Mouse (Mus musculus) forebrain, embryonic 14.5 days (tissue): ENCODE results near the gene Lrrc4. TPM values are rescaled to one million over a fixed set of nuclear protein-coding genes. Genes with fewer than 3 reads are reported as not detected.

Experiments used
- ATAC-seq: fragments of 200-750 bp; cut with Nextera tagmentation; 2 replicates; pipeline ENCODE4 v1.8.0; 2017; ENCODE audit warnings: mild to moderate bottlenecking, moderate library complexity
- DNase-seq: peaks from one replicate; pipeline ENCODE4 v3.0.0-alpha.2; 2015; ENCODE audit warnings: low spot score
- H3K27ac ChIP-seq: fragments of 300-500 bp; sonication (generic); 2 replicates; pipeline ENCODE4 v1.5.1; 2014; ENCODE audit warnings: low read depth, mild to moderate bottlenecking, control low read depth, low read length, moderate library complexity
- H3K27me3 ChIP-seq: fragments of 300-500 bp; sonication (generic); replicated peaks from 2 replicates; pipeline ENCODE4 v1.6.1; 2014; ENCODE audit warnings: low read length, control low read depth, mixed read lengths; ENCODE audit not compliant: control insufficient read depth, insufficient read depth
- H3K36me3 ChIP-seq: fragments of 300-500 bp; sonication (generic); 2 replicates; pipeline ENCODE4 v1.6.1; 2014; ENCODE audit warnings: low read length, control low read depth; ENCODE audit not compliant: control insufficient read depth, insufficient read depth
- H3K4me1 ChIP-seq: fragments of 300-500 bp; sonication (generic); 2 replicates; pipeline ENCODE4 v1.6.1; 2014; ENCODE audit warnings: antibody characterized with exemption, low read length, control low read depth; ENCODE audit not compliant: control insufficient read depth, insufficient read depth
- H3K4me2 ChIP-seq: fragments of 300-500 bp; sonication (generic); 2 replicates; pipeline ENCODE4 v1.6.1; 2014; ENCODE audit warnings: mild to moderate bottlenecking, control low read depth, low read length
- H3K4me3 ChIP-seq: fragments of 300-500 bp; sonication (generic); 2 replicates; pipeline ENCODE4 v1.5.1; 2014; ENCODE audit warnings: low read depth, low read length, control low read depth
- H3K9ac ChIP-seq: fragments of 300-500 bp; sonication (generic); 2 replicates; pipeline ENCODE4 v1.6.1; 2014; ENCODE audit warnings: mild to moderate bottlenecking, low read length, control low read depth, moderate library complexity
- H3K9me3 ChIP-seq: fragments of 300-500 bp; sonication (generic); replicated peaks from 2 replicates; pipeline ENCODE4 v1.6.1; 2016; ENCODE audit warnings: low read length, control low read depth, mixed read lengths; ENCODE audit not compliant: control insufficient read depth
- WGBS: fragments of 180-500 bp; shearing (Covaris S2); extraction: QIAGEN DNeasy Blood & Tissue Kit; methylation state at CpG from one replicate; pipeline ENCODE4 v1.1.7; 2014; 5-methylcytosine and 5-hydroxymethylcytosine counted together
- polyA plus RNA-seq: library from polyadenylated mRNA; unstranded; fragments of >200 nt; fragmentation: Nextera tagmentation; extraction: Ambion mirVana; gene quantifications from 2 replicates; pipeline ENCODE4 v1.2.1, GENCODE M21; 2014

The Lrrc4 gene
- polyA plus RNA-seq, 1 experiment from 2014 or later = 5.8 TPM

DNA sequence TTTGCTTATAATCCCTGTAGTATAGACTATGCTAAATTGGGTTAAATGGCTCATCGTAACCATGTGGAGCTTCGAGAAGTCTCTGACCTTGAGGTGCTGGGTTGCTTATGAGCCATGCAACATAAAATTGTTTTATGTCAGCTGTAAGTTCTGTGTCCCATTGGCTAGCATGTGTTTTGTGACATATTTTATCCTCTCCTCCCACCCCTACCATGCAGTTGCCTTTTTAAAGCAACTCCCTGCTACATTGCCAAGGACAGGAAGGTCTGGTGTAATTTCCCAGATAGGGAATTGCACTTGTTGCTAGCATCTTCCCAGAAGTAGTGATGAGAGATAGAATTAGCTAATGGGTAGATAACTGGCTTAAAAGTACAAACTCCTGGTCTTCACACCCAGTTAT lies 31.7 kb downstream of the Lrrc4 start:
- no peaks in the 10 kb centered on the region for H3K9me3 ChIP-seq
- no peak for DNase-seq
- H3K9ac ChIP-seq = no peak overlapping the region
- no peak overlapping the region for H3K27ac ChIP-seq
- no peak for ATAC-seq
- no peaks in the 10 kb centered on the region for H3K27me3 ChIP-seq
- WGBS = 96% methylated on average over 2 of the region's 2 CpGs
- H3K4me3 ChIP-seq = no peak overlapping the region
- H3K4me2 ChIP-seq = no peak overlapping the region
- H3K4me1 ChIP-seq = peaks cover 11% of the 10 kb centered on the region
- no peaks in the 10 kb centered on the region for H3K36me3 ChIP-seq

DNA sequence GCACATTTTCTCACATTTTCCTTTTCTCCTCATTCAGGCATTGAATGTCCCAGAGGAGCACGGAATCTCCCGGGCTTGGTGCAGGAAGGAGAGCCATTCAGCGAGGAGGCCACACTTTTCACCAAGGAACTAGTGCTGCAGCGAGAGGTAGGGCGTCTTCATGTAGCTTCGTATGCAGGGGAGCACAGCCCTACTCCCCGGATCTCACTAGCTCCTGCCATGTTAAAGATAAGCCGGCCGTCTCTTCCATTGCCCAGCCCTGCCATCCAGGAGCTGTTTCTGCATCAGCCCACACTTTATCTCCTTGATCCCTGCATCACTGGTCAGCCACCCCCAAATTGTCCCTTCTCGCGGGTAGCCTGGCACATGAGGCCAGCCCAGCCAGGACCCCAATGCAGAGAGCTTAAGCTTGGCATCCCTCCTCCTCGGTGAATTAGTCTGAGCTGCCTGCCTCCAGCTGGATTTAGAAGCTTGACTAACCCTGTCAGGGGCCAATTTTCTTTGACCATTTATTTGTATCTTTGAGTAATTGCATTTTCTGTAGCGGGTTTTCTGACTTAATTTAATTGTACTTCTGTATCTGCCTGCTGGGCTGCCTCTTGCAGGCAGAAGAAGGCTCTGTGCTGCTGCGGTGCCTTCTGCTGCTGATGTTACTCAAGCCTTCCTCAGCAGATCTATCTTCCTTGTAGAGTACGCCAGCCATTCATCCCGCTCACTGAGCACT lies 35.6 kb downstream of the Lrrc4 start:
- WGBS = 76% methylated on average over 16 of the region's 16 CpGs
- no peaks in the 10 kb centered on the region for H3K36me3 ChIP-seq
- no peak overlapping the region for H3K27ac ChIP-seq
- peaks cover 11% of the 10 kb centered on the region for H3K4me1 ChIP-seq
- no peaks in the 10 kb centered on the region for H3K9me3 ChIP-seq
- no peak overlapping the region for H3K9ac ChIP-seq
- H3K4me2 ChIP-seq = no peak overlapping the region
- DNase-seq = no peak
- no peak for ATAC-seq
- H3K27me3 ChIP-seq = no peaks in the 10 kb centered on the region
- no peak overlapping the region for H3K4me3 ChIP-seq

DNA sequence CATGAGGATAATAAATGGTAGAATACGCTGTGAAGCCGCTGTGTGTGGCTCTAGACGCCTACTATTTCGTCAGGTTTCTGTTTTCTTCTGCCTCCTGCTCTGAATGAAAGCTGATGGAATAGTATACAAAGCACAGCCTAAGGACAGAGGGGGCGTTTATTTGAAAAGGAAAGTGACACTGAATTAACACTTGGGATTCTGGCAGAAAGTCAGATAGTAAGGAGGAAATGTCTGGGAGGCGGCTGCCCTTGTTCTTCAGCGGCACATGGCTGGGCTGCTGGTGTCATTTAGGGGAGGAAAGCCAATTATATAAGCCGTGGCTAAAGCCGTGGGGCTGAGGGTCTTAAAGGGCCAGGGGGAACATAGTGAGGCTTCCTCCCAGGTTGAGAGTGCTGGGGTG lies 36.2 kb downstream of the Lrrc4 start:
- Histone ChIP-seq H3K27me3 (no peaks in the 10 kb centered on the region), H3K9ac (0 out of 2 replicates have a peak overlapping the region, but pooled peaks have one; percentile 29), H3K4me2 (no peak overlapping the region), H3K9me3 (no peaks in the 10 kb centered on the region), H3K4me1 (peaks cover 11% of the 10 kb centered on the region), H3K4me3 (no peak overlapping the region), H3K36me3 (no peaks in the 10 kb centered on the region), H3K27ac (no peak overlapping the region)
- ATAC-seq (peak; percentile 71), DNase-seq (peak; percentile 74)
- 12% methylated on average over 9 of the region's 9 CpGs for WGBS

DNA sequence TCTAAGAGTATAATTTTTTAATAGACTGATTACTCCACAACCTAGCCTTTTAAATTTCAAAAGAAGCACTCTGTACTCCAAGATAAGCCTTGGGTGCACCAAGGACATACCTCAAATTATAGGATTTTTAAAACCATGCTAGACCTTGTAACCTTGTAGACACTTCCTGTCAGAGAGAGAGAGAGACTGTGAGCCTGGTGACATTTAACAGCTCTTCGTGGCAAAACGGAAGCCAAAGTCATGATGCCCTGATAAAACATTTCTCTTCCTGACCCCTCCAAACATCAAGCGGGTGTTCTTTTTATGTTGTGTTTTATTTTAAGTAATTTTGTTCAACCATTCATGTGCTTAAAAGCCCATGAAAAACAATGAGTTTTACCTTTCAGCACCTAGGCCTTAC lies 39.7 kb downstream of the Lrrc4 start:
- 95% methylated on average over 3 of the region's 3 CpGs for WGBS
- ATAC-seq (no peak), DNase-seq (no peak)
- H3K27ac ChIP-seq = no peak overlapping the region
- H3K4me3 ChIP-seq = no peak overlapping the region
- no peak overlapping the region for H3K9ac ChIP-seq
- peaks cover 15% of the 10 kb centered on the region for H3K4me1 ChIP-seq
- no peaks in the 10 kb centered on the region for H3K36me3 ChIP-seq
- H3K4me2 ChIP-seq = no peak overlapping the region
- H3K9me3 ChIP-seq = no peaks in the 10 kb centered on the region
- no peaks in the 10 kb centered on the region for H3K27me3 ChIP-seq

DNA sequence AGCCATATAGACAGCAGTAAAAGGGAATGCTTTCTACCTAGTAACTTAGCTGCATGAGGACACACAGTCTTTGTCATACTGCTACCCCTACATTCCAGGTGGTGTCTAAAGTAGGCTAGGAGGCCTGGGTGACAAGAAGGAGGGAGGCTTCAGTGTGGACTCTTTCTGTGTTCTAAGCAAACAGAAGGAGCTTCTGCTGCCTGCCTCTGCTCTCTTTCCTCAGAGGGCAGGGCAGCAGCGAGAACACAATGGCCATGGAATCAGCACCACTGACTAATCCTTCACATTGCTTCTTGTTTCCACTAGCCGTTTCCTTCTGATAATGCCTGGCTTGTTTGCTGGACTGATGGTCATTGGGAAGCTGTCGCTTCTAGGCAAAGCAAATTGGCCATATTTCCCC lies 40.4 kb downstream of the Lrrc4 start:
- H3K4me1 ChIP-seq = peaks cover 15% of the 10 kb centered on the region
- ATAC-seq (no peak), DNase-seq (no peak)
- H3K27ac ChIP-seq = no peak overlapping the region
- H3K9ac ChIP-seq = no peak overlapping the region
- H3K36me3 ChIP-seq = no peaks in the 10 kb centered on the region
- no peaks in the 10 kb centered on the region for H3K27me3 ChIP-seq
- no peaks in the 10 kb centered on the region for H3K9me3 ChIP-seq
- H3K4me3 ChIP-seq = no peak overlapping the region
- WGBS = 29% methylated on average over 3 of the region's 3 CpGs
- H3K4me2 ChIP-seq = no peak overlapping the region

DNA sequence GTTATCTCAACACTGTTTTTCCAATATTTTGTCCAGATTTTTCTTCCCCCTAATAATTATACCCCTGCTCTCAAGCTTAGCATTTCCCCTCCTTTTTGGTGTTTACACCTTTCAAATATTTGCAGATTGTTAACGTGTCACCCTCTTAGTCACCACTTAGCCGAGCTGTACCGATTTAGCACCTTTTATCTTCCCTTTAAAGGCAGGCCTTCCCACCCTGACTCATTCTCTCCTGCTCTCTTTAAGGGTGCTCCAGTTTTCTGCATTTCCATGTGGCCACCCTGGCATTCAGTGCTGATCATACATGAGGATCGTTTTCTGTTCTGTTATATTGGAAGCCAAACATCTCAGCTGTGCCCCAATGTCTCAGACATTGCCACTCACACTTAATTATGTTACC lies 41.9 kb downstream of the Lrrc4 start:
- no peak overlapping the region for H3K27ac ChIP-seq
- H3K4me1 ChIP-seq = 0 out of 2 replicates have a peak, but pooled peaks cover 4% of the 10 kb centered on the region
- no peak overlapping the region for H3K9ac ChIP-seq
- H3K4me2 ChIP-seq = no peak overlapping the region
- H3K4me3 ChIP-seq = no peak overlapping the region
- ATAC-seq (no peak), DNase-seq (no peak)
- H3K36me3 ChIP-seq = no peaks in the 10 kb centered on the region
- no peaks in the 10 kb centered on the region for H3K27me3 ChIP-seq
- H3K9me3 ChIP-seq = no peaks in the 10 kb centered on the region
- WGBS = 64% methylated on average over 4 of the region's 4 CpGs

DNA sequence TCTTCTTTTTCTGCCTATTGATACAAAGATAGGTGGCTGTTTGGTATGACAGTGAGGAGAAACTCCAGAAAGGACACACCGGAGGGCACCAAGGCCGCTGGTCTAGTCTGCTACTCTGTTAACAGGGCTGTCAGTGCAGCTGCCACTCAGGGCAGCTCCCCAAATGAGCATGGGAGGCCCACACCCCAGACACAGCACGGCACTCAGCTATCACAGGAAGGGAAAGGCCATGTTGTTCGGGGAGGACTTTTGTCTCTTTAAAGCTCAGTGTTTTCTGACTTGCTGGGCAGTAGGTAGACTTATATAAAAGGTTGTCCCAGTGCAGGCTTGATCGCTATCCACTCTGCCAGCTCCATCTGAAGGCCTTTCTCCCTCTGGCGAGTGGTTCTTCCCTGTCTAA lies 44.4 kb downstream of the Lrrc4 start:
- Histone ChIP-seq H3K9me3 (no peaks in the 10 kb centered on the region), H3K36me3 (no peaks in the 10 kb centered on the region), H3K9ac (no peak overlapping the region), H3K4me2 (no peak overlapping the region), H3K27ac (no peak overlapping the region), H3K4me1 (peaks cover 13% of the 10 kb centered on the region; the same call in 1 of the 2 replicates), H3K27me3 (no peaks in the 10 kb centered on the region), H3K4me3 (no peak overlapping the region)
- DNase-seq (no peak), ATAC-seq (no peak)
- WGBS = 60% methylated on average over 6 of the region's 6 CpGs

DNA sequence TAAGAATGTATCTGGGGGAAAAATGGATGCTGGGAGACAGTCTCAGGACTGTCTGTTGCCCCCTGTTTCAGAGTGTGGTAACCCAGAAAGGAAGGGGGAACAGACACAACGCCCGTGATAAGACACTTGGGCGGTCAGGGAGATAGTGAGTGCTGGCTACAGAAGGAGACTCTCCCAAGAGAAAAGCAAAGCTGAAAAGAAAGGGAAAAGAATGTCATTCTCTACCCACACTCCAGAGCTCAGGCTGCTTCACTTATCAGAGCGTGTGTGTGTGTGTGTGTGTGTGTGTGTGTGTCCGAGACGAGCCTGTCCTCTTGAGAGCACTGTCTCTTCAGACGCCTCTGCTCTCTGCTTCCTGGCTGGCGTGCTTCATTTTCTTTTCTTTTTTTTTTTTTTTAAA lies 45.8 kb downstream of the Lrrc4 start:
- no peaks in the 10 kb centered on the region for H3K9me3 ChIP-seq
- no peak overlapping the region for H3K9ac ChIP-seq
- 92% methylated on average over 8 of the region's 8 CpGs for WGBS
- no peaks in the 10 kb centered on the region for H3K27me3 ChIP-seq
- DNase-seq = no peak
- no peak overlapping the region for H3K4me2 ChIP-seq
- no peak for ATAC-seq
- H3K4me1 ChIP-seq = peaks cover 13% of the 10 kb centered on the region; the same call in 1 of the 2 replicates
- no peak overlapping the region for H3K4me3 ChIP-seq
- H3K36me3 ChIP-seq = no peaks in the 10 kb centered on the region
- H3K27ac ChIP-seq = no peak overlapping the region

DNA sequence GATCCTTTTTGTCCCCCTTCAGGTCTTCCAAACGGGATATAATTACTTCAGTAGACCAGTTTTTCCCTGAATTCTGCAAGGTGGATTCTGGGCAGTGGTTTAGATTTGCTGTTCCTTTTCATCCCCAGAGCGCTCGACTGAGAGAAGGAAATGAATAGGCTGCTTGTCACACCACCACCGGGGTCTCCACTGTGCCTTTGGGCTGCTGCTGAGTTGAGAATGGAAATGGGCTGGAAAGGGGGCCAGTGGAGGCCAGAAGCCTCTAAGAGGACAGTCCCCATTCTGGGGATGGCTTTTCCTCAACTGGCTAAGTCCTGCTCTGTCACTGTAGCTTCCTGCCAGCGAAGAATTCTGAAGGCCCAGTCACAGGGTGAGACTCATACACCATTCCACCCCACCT lies 47.6 kb downstream of the Lrrc4 start:
- H3K4me1 ChIP-seq = peaks cover 12% of the 10 kb centered on the region; the same call in 1 of the 2 replicates
- 26% methylated on average over 5 of the region's 5 CpGs for WGBS
- H3K9me3 ChIP-seq = no peaks in the 10 kb centered on the region
- H3K27me3 ChIP-seq = no peaks in the 10 kb centered on the region
- no peak overlapping the region for H3K4me2 ChIP-seq
- no peak overlapping the region for H3K4me3 ChIP-seq
- H3K9ac ChIP-seq = no peak overlapping the region
- ATAC-seq (no peak), DNase-seq (no peak)
- no peaks in the 10 kb centered on the region for H3K36me3 ChIP-seq
- H3K27ac ChIP-seq = no peak overlapping the region
